Mouse (Mus musculus) midbrain, embryonic 13.5 days (tissue): ENCODE results near the gene Slc11a1. TPM values are rescaled to one million over a fixed set of nuclear protein-coding genes. Genes with fewer than 3 reads are reported as not detected.

Experiments used
- ATAC-seq: fragments of 200-750 bp; cut with Nextera tagmentation; 2 replicates; pipeline ENCODE4 v1.8.0; 2017; ENCODE audit warnings: mild to moderate bottlenecking, moderate TSS enrichment, moderate library complexity
- H3K27ac ChIP-seq: fragments of 300-500 bp; sonication (generic); 2 replicates; pipeline ENCODE4 v1.5.1; 2015; ENCODE audit warnings: inconsistent platforms, mild to moderate bottlenecking, moderate library complexity
- H3K27me3 ChIP-seq: fragments of 300-500 bp; sonication (generic); 2 replicates; pipeline ENCODE4 v1.6.1; 2015; ENCODE audit warnings: mild to moderate bottlenecking, inconsistent platforms
- H3K36me3 ChIP-seq: fragments of 300-500 bp; sonication (generic); 2 replicates; pipeline ENCODE4 v1.6.1; 2015; ENCODE audit warnings: mild to moderate bottlenecking, inconsistent platforms
- H3K4me1 ChIP-seq: fragments of 300-500 bp; sonication (generic); replicated peaks from 2 replicates; pipeline ENCODE4 v1.6.1; 2015; ENCODE audit warnings: inconsistent platforms
- H3K4me2 ChIP-seq: fragments of 300-500 bp; sonication (generic); replicated peaks from 2 replicates; pipeline ENCODE4 v1.6.1; 2015; ENCODE audit warnings: moderate library complexity, mild to moderate bottlenecking, inconsistent platforms
- H3K4me3 ChIP-seq: fragments of 300-500 bp; sonication (generic); replicated peaks from 2 replicates; pipeline ENCODE4 v1.5.1; 2015; ENCODE audit warnings: mild to moderate bottlenecking, inconsistent platforms
- H3K9ac ChIP-seq: fragments of 300-500 bp; sonication (generic); replicated peaks from 2 replicates; pipeline ENCODE4 v1.6.1; 2015; ENCODE audit warnings: mild to moderate bottlenecking, inconsistent platforms
- H3K9me3 ChIP-seq: fragments of 300-500 bp; sonication (generic); 2 replicates; pipeline ENCODE4 v1.6.1; 2016; ENCODE audit warnings: mild to moderate bottlenecking, inconsistent platforms
- WGBS: fragments of 180-500 bp; shearing (Covaris S2); methylation state at CpG from one replicate; pipeline ENCODE4 v1.1.7; 2015; 5-methylcytosine and 5-hydroxymethylcytosine counted together
- polyA plus RNA-seq: library from polyadenylated mRNA; unstranded; fragments of >200 nt; fragmentation: Nextera tagmentation; extraction: Ambion mirVana; gene quantifications from 2 replicates; pipeline ENCODE4 v1.2.1, GENCODE M21; 2015

Gene Slc11a1
- polyA plus RNA-seq, 1 experiment from 2014 or later = 2.9 TPM

- ATAC-seq = no peak
- WGBS = 90% methylated on average over 13 of the region's 13 CpGs
These were observed 8.4 kb downstream of the Slc11a1 start for GRCm38 (mm10) chr1:74383385-74383784.

GRCm38 (mm10) chr1:74384525-74384924, 9.5 kb downstream of the Slc11a1 start:
- Histone ChIP-seq H3K27me3 (peaks cover 13% of the 10 kb centered on the region), H3K36me3 (no peaks in the 10 kb centered on the region), H3K9me3 (no peaks in the 10 kb centered on the region), H3K4me3 (no peak overlapping the region), H3K27ac (no peak overlapping the region), H3K4me2 (no peak overlapping the region), H3K4me1 (peaks cover 10% of the 10 kb centered on the region; the same call in 1 of the 2 replicates), H3K9ac (no peak overlapping the region)
- ATAC-seq = no peak
- WGBS = 83% methylated on average over 8 of the region's 8 CpGs

More at GRCm38 (mm10) chr1:74383385-74383784, 8.4 kb downstream of the Slc11a1 start:
- Histone ChIP-seq H3K9me3 (no peaks in the 10 kb centered on the region), H3K4me1 (peaks cover 9% of the 10 kb centered on the region; the same call in 1 of the 2 replicates), H3K4me3 (no peak overlapping the region), H3K27ac (no peak overlapping the region), H3K4me2 (no peak overlapping the region), H3K27me3 (peaks cover 3% of the 10 kb centered on the region; the same call in 1 of the 2 replicates), H3K36me3 (no peaks in the 10 kb centered on the region), H3K9ac (no peak overlapping the region)

GRCm38 (mm10) chr1:74385064-74385463, 10.1 kb downstream of the Slc11a1 start:
- peaks cover 18% of the 10 kb centered on the region for H3K27me3 ChIP-seq
- no peak overlapping the region for H3K9ac ChIP-seq
- 92% methylated on average over 10 of the region's 10 CpGs for WGBS
- no peaks in the 10 kb centered on the region for H3K9me3 ChIP-seq
- H3K36me3 ChIP-seq = no peaks in the 10 kb centered on the region
- no peak for ATAC-seq
- peaks cover 15% of the 10 kb centered on the region for H3K4me1 ChIP-seq
- no peak overlapping the region for H3K4me3 ChIP-seq
- H3K27ac ChIP-seq = no peak overlapping the region
- H3K4me2 ChIP-seq = no peak overlapping the region

GRCm38 (mm10) chr1:74385531-74385930, 10.5 kb downstream of the Slc11a1 start:
- 89% methylated on average over 8 of the region's 8 CpGs for WGBS
- ATAC-seq = no peak
- Histone ChIP-seq H3K4me2 (no peak overlapping the region), H3K4me3 (no peak overlapping the region), H3K4me1 (peaks cover 19% of the 10 kb centered on the region), H3K27ac (no peak overlapping the region), H3K27me3 (peaks cover 23% of the 10 kb centered on the region), H3K9me3 (no peaks in the 10 kb centered on the region), H3K9ac (no peak overlapping the region), H3K36me3 (no peaks in the 10 kb centered on the region)

- no peak for ATAC-seq
- H3K9ac ChIP-seq = peak overlapping the region; percentile 70
These were observed 11.3 kb downstream of the Slc11a1 start for GRCm38 (mm10) chr1:74386363-74386713.

GRCm38 (mm10) chr1:74386714-74387385, 11.9 kb downstream of the Slc11a1 start:
- Histone ChIP-seq H3K27me3 (peaks cover 28% of the 10 kb centered on the region), H3K4me1 (peaks cover 26% of the 10 kb centered on the region), H3K36me3 (no peaks in the 10 kb centered on the region), H3K9ac (peak overlapping the region; percentile 70), H3K27ac (peak overlapping the region; percentile 95), H3K4me3 (peak overlapping the region; percentile 76), H3K4me2 (peak overlapping the region; percentile 68), H3K9me3 (no peaks in the 10 kb centered on the region)
- peak; percentile 92 for ATAC-seq
- WGBS = under 1% methylated on average over 26 of the region's 26 CpGs

More at GRCm38 (mm10) chr1:74386363-74386713, 11.3 kb downstream of the Slc11a1 start:
- peak overlapping the region; percentile 68 for H3K4me2 ChIP-seq
- peaks cover 26% of the 10 kb centered on the region for H3K4me1 ChIP-seq
- H3K4me3 ChIP-seq = peak overlapping the region; percentile 76
- H3K27me3 ChIP-seq = peaks cover 28% of the 10 kb centered on the region
- H3K36me3 ChIP-seq = no peaks in the 10 kb centered on the region
- 51% methylated on average over 7 of the region's 10 CpGs for WGBS
- H3K27ac ChIP-seq = peak overlapping the region; percentile 95
- H3K9me3 ChIP-seq = no peaks in the 10 kb centered on the region

GRCm38 (mm10) chr1:74387386-74387988, 12.5 kb downstream of the Slc11a1 start:
- no peaks in the 10 kb centered on the region for H3K36me3 ChIP-seq
- H3K4me2 ChIP-seq = peak overlapping the region; percentile 68
- H3K27ac ChIP-seq = peak overlapping the region; percentile 95; the same call in 1 of the 2 replicates
- no peaks in the 10 kb centered on the region for H3K9me3 ChIP-seq
- H3K9ac ChIP-seq = no peak overlapping the region
- peaks cover 28% of the 10 kb centered on the region for H3K27me3 ChIP-seq
- H3K4me3 ChIP-seq = peak overlapping the region; percentile 76
- peaks cover 32% of the 10 kb centered on the region for H3K4me1 ChIP-seq
- no peak for ATAC-seq
- WGBS = 48% methylated on average over 15 of the region's 15 CpGs

- Histone ChIP-seq H3K27ac (no peak overlapping the region), H3K4me3 (no peak overlapping the region), H3K9ac (no peak overlapping the region), H3K36me3 (0 out of 2 replicates have a peak, but pooled peaks cover 1% of the 10 kb centered on the region), H3K4me1 (peaks cover 41% of the 10 kb centered on the region), H3K9me3 (no peaks in the 10 kb centered on the region), H3K27me3 (peaks cover 28% of the 10 kb centered on the region), H3K4me2 (no peak overlapping the region)
- 84% methylated on average over 7 of the region's 7 CpGs for WGBS
- no peak for ATAC-seq
These were observed 13.5 kb downstream of the Slc11a1 start for GRCm38 (mm10) chr1:74388398-74388920.

- no peak for ATAC-seq
- H3K36me3 ChIP-seq = peaks cover 14% of the 10 kb centered on the region
- H3K27ac ChIP-seq = no peak overlapping the region
- no peaks in the 10 kb centered on the region for H3K9me3 ChIP-seq
- H3K27me3 ChIP-seq = peaks cover 28% of the 10 kb centered on the region
- H3K4me2 ChIP-seq = peak overlapping the region; percentile 39
- no peak overlapping the region; the same call in 1 of the 2 replicates for H3K9ac ChIP-seq
- 5% methylated on average over 29 of the region's 29 CpGs for WGBS
- H3K4me1 ChIP-seq = peaks cover 46% of the 10 kb centered on the region
- H3K4me3 ChIP-seq = peak overlapping the region; percentile 7; the same call in 1 of the 2 replicates
These were observed 14.9 kb downstream of the Slc11a1 start for GRCm38 (mm10) chr1:74389831-74390286.

GRCm38 (mm10) chr1:74390287-74390906, 15.4 kb downstream of the Slc11a1 start:
- ATAC-seq = no peak
- Histone ChIP-seq H3K27me3 (peaks cover 28% of the 10 kb centered on the region), H3K9me3 (no peaks in the 10 kb centered on the region), H3K9ac (no peak overlapping the region), H3K4me3 (peak overlapping the region; percentile 88; the same call in 1 of the 2 replicates), H3K36me3 (peaks cover 20% of the 10 kb centered on the region), H3K4me1 (peaks cover 46% of the 10 kb centered on the region), H3K4me2 (peak overlapping the region; percentile 95), H3K27ac (no peak overlapping the region)
- 7% methylated on average over 21 of the region's 21 CpGs for WGBS

GRCm38 (mm10) chr1:74390924-74391748, 16.1 kb downstream of the Slc11a1 start, which contains the start of gene Ctdsp1:
Gene Ctdsp1 (plus strand): TSS chr1:74391509.
- ATAC-seq = peak; percentile 76
- H3K27ac ChIP-seq = peak within 1 kb of the TSS; percentile 81
- peaks cover 28% of the 10 kb centered on the region for H3K27me3 ChIP-seq
- peak within 1 kb of the TSS; percentile 88 for H3K4me3 ChIP-seq
- H3K9me3 ChIP-seq = no peaks in the 10 kb centered on the region
- H3K4me1 ChIP-seq = peaks cover 46% of the 10 kb centered on the region
- peaks cover 20% of the 10 kb centered on the region for H3K36me3 ChIP-seq
- peak within 1 kb of the TSS; percentile 83 for H3K9ac ChIP-seq
- peak within 1 kb of the TSS; percentile 95 for H3K4me2 ChIP-seq
- 3% methylated on average over 35 of the region's 51 CpGs for WGBS
